Mouse (Mus musculus): ENCODE results near the gene Stk39. TPM values are rescaled to one million over a fixed set of nuclear protein-coding genes. Genes with fewer than 3 reads are reported as not detected.
"Not testable (repeated sequence)": the region's sequence is repeated elsewhere in the genome, so short reads cannot be mapped to it uniquely, and the experiment has no call there.

Stk39 gene
- total and polyA plus RNA-seq, 2 experiments from 2014 or later, result 23.0 to 25.5 TPM

GRCm38 (mm10) chr2:68243879-68244553 lies 228.1 kb downstream of the Stk39 start:
- H3K9me3 ChIP-seq (ENCODE audit: low read length), result no peaks in the 10 kb centered on the region
- DNase-seq (no peak), ATAC-seq (no peak)
- no peak overlapping the region for H3K9ac ChIP-seq
- H3K27me3 ChIP-seq (ENCODE audit: insufficient read depth, low read length), result no peaks in the 10 kb centered on the region
- no peaks in the 10 kb centered on the region for H3K4me1 ChIP-seq (ENCODE audit: insufficient read depth)
- 80% methylated on average over 12 of the region's 12 CpGs for WGBS
- H3K4me2 ChIP-seq (ENCODE audit: low read depth), result no peak overlapping the region
- no peak overlapping the region for H3K4me3 ChIP-seq (ENCODE audit: low read depth, low read length)
- no peaks in the 10 kb centered on the region for H3K36me3 ChIP-seq (ENCODE audit: insufficient read depth)
- no peak overlapping the region for H3K27ac ChIP-seq (ENCODE audit: low read depth, low read length)
- no peak for TF ChIP-seq CTCF (IDR thresholded peaks at IDR 0.05; ENCODE audit: low read depth)

- H3K9me3 ChIP-seq (ENCODE audit: low read length), result no peaks in the 10 kb centered on the region
- H3K4me1 ChIP-seq (ENCODE audit: insufficient read depth), result no peaks in the 10 kb centered on the region
- no peak overlapping the region for H3K4me3 ChIP-seq (ENCODE audit: low read depth, low read length)
- H3K4me2 ChIP-seq (ENCODE audit: low read depth), result no peak overlapping the region
- DNase-seq (no peak), ATAC-seq (no peak)
- no peaks in the 10 kb centered on the region for H3K36me3 ChIP-seq (ENCODE audit: insufficient read depth)
- 80% methylated on average over 3 of the region's 3 CpGs for WGBS
- no peaks in the 10 kb centered on the region for H3K27me3 ChIP-seq (ENCODE audit: insufficient read depth, low read length)
- no peak overlapping the region for H3K27ac ChIP-seq (ENCODE audit: low read depth, low read length)
- no peak overlapping the region for H3K9ac ChIP-seq
- no peak for TF ChIP-seq CTCF (IDR thresholded peaks at IDR 0.05; ENCODE audit: low read depth)
Observed at GRCm38 (mm10) chr2:68243273-68243672, 228.8 kb downstream of the Stk39 start.

- H3K4me3 ChIP-seq (ENCODE audit: low read depth, low read length), result no peak overlapping the region
- no peaks in the 10 kb centered on the region for H3K36me3 ChIP-seq (ENCODE audit: insufficient read depth)
- H3K9me3 ChIP-seq (ENCODE audit: low read length), result no peaks in the 10 kb centered on the region
- no peak overlapping the region for H3K27ac ChIP-seq (ENCODE audit: low read depth, low read length)
- TF ChIP-seq CTCF (IDR thresholded peaks at IDR 0.05; ENCODE audit: low read depth), result no peak
- DNase-seq (no peak), ATAC-seq (no peak)
- H3K4me2 ChIP-seq (ENCODE audit: low read depth), result no peak overlapping the region
- no peaks in the 10 kb centered on the region for H3K27me3 ChIP-seq (ENCODE audit: insufficient read depth, low read length)
- 91% methylated on average over 3 of the region's 3 CpGs for WGBS
- H3K9ac ChIP-seq, result no peak overlapping the region
- no peaks in the 10 kb centered on the region for H3K4me1 ChIP-seq (ENCODE audit: insufficient read depth)
Observed at GRCm38 (mm10) chr2:68242069-68242468, 230.0 kb downstream of the Stk39 start.

DNA sequence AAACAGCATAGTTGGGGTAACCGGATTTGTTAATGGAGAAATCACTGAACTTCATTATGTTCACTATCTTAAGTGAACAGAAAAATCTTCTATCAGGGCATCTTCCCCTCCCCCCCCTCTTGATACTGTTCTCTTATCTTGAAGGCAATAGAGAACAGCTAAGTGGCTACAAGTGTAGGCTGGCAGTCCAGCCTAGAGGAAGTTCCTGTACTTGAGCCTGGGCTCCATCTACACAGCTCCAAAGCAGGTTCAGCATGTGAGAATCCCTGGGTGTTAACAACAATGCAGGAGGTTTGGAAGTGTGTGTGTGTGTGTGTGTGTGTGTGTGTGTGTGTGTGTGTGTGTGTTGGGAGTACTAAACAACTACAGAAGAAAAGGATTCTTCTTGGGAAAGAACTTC lies 230.4 kb downstream of the Stk39 start:
- Histone ChIP-seq H3K4me2 (ENCODE audit: low read depth) (no peak overlapping the region), H3K9ac (no peak overlapping the region), H3K27me3 (ENCODE audit: insufficient read depth, low read length) (no peaks in the 10 kb centered on the region), H3K36me3 (ENCODE audit: insufficient read depth) (no peaks in the 10 kb centered on the region), H3K27ac (ENCODE audit: low read depth, low read length) (no peak overlapping the region), H3K4me3 (ENCODE audit: low read depth, low read length) (no peak overlapping the region), H3K9me3 (ENCODE audit: low read length) (no peaks in the 10 kb centered on the region), H3K4me1 (ENCODE audit: insufficient read depth) (no peaks in the 10 kb centered on the region)
- no peak for DNase-seq
- WGBS, result 100% methylated on average over 1 of the region's 1 CpGs
- ATAC-seq, result no peak
- no peak for TF ChIP-seq CTCF (IDR thresholded peaks at IDR 0.05; ENCODE audit: low read depth)

DNA sequence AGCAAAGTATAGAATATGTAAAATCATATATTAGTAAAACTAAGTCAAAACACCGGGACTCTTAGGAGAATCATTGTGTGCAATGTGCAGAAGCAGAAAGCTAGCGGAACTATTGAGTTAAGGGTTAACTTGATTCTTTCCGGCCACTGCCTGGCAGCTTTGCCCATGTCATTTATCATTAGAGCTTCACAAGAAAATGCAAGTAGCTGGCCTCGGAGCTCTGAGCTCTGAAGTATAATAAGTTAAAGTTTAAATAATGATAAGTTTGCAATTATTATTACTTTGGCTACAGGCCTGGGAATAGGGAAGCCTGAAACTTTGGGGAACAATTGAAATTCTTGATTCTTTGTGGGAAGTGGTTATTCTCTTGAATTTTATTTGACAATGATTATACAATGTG lies 232.7 kb downstream of the Stk39 start:
- not testable (repeated sequence) for H3K27me3 ChIP-seq (ENCODE audit: insufficient read depth, low read length); DNase-seq; H3K36me3 ChIP-seq (ENCODE audit: insufficient read depth); H3K9ac ChIP-seq; H3K4me3 ChIP-seq (ENCODE audit: low read depth, low read length); H3K27ac ChIP-seq (ENCODE audit: low read depth, low read length); H3K4me1 ChIP-seq (ENCODE audit: insufficient read depth); H3K9me3 ChIP-seq (ENCODE audit: low read length); H3K4me2 ChIP-seq (ENCODE audit: low read depth); ATAC-seq
- WGBS, result 46% methylated on average over 4 of the region's 4 CpGs

DNA sequence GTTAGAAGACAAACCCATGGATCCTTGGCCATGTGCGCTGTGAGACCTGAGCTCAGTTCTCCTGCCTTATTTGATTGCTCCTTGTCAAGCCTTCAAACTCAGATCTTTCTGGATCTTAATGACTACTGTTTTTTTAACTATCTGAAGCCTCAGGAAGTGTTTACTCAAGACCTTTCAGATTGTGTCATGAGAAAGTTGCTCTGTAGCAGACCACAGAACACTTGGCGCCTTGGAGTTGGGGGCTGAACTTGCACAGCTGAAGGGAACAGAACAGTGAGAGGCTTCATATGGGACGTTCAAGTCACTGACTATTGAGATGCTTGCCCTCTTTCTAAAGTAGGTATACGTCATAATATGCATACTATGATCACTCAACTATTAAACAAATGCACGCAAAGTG lies 239.1 kb downstream of the Stk39 start:
- TF ChIP-seq CTCF (IDR thresholded peaks at IDR 0.05; ENCODE audit: low read depth), result no peak
- no peak for DNase-seq
- 93% methylated on average over 5 of the region's 5 CpGs for WGBS
- Histone ChIP-seq H3K9me3 (ENCODE audit: low read length) (no peaks in the 10 kb centered on the region), H3K36me3 (ENCODE audit: insufficient read depth) (no peaks in the 10 kb centered on the region), H3K27ac (ENCODE audit: low read depth, low read length) (no peak overlapping the region), H3K4me1 (ENCODE audit: insufficient read depth) (no peaks in the 10 kb centered on the region), H3K4me3 (ENCODE audit: low read depth, low read length) (no peak overlapping the region), H3K4me2 (ENCODE audit: low read depth) (no peak overlapping the region), H3K9ac (no peak overlapping the region), H3K27me3 (ENCODE audit: insufficient read depth, low read length) (no peaks in the 10 kb centered on the region)
- no peak for ATAC-seq

DNA sequence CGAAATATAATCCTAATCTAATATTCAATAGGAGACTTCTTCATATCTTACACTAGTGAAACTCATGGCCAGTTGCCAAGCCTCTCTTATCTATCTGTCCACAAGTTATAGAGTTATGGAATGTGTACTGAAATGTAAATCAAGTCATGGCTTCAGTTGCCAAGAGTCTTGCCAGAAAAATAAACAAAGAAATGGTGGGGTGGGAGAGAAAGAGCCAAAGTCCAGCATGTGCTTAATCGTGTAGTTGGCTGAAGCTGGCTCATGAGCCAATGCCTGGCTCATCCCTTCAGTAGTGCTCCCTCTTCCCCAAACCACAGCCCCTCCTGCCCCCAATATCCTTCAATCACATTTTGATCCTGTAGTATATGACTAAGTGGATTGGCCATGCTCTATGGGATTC lies 242.2 kb downstream of the Stk39 start:
- Histone ChIP-seq H3K36me3 (ENCODE audit: insufficient read depth) (no peaks in the 10 kb centered on the region), H3K9me3 (ENCODE audit: low read length) (no peaks in the 10 kb centered on the region), H3K4me1 (ENCODE audit: insufficient read depth) (no peaks in the 10 kb centered on the region), H3K4me2 (ENCODE audit: low read depth) (no peak overlapping the region), H3K27ac (ENCODE audit: low read depth, low read length) (no peak overlapping the region), H3K27me3 (ENCODE audit: insufficient read depth, low read length) (no peaks in the 10 kb centered on the region), H3K9ac (no peak overlapping the region), H3K4me3 (ENCODE audit: low read depth, low read length) (no peak overlapping the region)
- TF ChIP-seq CTCF (IDR thresholded peaks at IDR 0.05; ENCODE audit: low read depth), result no peak
- no peak for DNase-seq
- no peak for ATAC-seq
- 83% methylated on average over 2 of the region's 2 CpGs for WGBS

Data from forebrain, postnatal 0 days (tissue).